Mouse (Mus musculus) brain, embryonic 14.5 days (tissue): ENCODE data around the gene Cpa2. TPM values are rescaled to one million over a fixed set of nuclear protein-coding genes. Genes with fewer than 3 reads are reported as not detected.

Experiments
- DNase-seq: peaks from one replicate; pipeline ENCODE4 v3.0.0-alpha.2; 2011; ENCODE audit warnings: low read depth
- CTCF ChIP-seq: fragments of 200-500 bp; IDR thresholded peaks from 2 replicates; pipeline ENCODE4 v1.5.1; 2012; ENCODE audit warnings: inconsistent platforms, mild to moderate bottlenecking, moderate library complexity, borderline replicate concordance; ENCODE audit not compliant: insufficient read depth, insufficient read length; ENCODE audit errors: extremely low read depth
- POLR2A ChIP-seq: fragments of 200-500 bp; IDR thresholded peaks from 2 replicates; pipeline ENCODE4 v1.6.1; 2012; ENCODE audit warnings: mild to moderate bottlenecking, inconsistent platforms, borderline replicate concordance; ENCODE audit not compliant: poor library complexity, insufficient read depth, insufficient read length, severe bottlenecking; ENCODE audit errors: extremely low read depth
- polyA plus RNA-seq: library from polyadenylated mRNA; depleted of rRNA; stranded (reverse); fragments of >200 nt; gene quantifications from 2 replicates; pipeline ENCODE4 v1.2.3, GENCODE M21; 2012; rRNA removed

Gene Cpa2
- polyA plus RNA-seq, 1 experiment, result 3.4 TPM

DNA sequence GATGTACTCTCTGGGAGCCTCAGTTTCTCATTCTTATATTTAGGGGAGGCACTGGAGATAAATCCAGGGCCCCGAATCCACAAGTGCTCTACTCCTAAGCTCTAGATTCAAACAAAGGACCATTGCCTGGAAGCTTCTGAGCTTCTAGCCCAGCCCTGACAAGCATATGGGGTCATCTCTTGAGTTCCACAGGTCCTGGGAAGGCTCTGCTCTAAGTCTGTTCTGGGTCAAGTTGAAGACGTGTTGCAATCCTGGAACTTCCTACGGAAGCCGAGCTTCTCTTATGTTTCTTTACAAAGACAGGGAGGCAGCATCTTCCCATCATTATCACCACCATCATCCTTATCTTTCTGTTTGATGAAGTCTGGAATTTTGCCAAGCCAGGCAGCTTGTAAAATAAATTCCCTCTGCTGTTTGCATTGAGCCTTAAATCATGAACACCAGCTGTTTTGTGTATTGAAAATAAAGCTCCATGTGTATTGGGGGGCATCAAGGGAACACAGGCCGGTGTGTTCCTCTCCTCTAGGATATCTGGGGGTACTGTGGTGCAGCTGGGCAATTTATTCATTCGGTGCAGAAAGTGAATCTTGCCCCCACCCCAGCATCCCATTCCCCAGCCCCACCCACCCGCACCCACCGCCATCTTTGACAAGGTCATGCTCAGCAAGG lies 55.0 kb downstream of the Cpa2 start:
- TF ChIP-seq CTCF, result no peak
- TF ChIP-seq POLR2A, result no peak
- DNase-seq, result peak; percentile 67

DNA sequence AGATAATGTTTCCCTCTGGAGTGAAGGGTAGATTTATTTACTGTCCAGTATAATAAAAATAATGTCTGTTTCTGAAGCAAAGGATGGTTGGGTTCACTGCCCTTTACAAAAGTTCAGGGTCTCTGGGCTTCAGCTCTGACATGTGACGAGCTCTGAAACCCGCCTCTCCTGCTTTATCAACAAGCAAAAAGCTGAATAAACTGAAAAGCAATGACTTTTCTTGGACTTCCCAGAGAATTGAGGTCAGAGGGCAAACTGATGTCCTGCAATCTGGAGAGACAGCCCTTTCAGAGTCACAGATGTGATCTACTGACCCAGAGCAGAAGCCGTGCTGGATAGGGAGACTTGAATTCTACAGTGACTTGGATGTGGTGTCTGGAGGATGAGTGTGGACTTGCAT lies 58.7 kb downstream of the Cpa2 start:
- DNase-seq, result no peak
- TF ChIP-seq POLR2A, result no peak
- TF ChIP-seq CTCF, result no peak

DNA sequence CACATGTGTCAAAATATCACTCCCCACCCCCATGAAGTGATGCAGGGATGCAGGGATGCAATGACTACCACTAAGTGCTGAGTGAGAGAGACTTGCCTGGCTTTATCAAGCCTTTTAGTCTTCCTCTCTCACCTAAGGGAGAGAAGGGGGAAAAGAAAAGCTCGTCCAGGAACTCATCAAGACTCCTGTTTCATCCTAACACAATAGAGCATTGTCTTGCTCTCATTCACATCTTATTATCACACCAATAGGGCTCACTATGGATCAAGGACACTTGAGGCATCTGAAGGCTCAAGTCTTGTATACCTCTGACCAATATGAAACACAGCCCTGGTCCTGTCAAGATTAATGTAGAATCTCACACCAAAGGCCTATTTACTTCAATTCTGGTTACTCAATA lies 59.6 kb downstream of the Cpa2 start:
- DNase-seq, result no peak
- no peak for TF ChIP-seq POLR2A
- TF ChIP-seq CTCF, result no peak

DNA sequence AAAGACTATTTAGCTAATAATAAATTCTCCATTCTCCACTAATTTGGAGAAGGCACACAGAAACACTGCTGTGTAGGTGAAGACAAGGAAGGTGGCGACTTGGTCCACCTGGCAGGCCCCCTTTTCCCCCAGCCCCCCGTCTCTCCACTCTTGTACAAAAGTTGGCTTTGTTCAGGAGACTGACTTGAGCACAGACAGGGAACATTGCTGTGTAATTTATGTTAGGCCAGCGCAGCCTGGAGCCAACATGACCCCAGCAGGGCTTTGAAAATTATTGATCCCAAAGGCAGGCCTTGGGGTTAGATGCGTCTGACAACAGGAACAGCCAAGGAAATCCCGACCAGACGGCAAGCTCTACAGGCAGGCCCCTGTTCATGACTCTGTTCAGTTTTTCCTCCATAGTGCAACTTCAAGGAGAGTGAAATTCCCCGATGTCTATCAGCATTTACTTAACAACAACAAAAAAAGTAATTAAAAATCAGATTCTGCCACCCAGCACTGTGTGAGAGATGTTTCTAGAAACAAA lies 63.0 kb downstream of the Cpa2 start:
- TF ChIP-seq POLR2A, result no peak
- no peak for TF ChIP-seq CTCF
- no peak for DNase-seq

DNA sequence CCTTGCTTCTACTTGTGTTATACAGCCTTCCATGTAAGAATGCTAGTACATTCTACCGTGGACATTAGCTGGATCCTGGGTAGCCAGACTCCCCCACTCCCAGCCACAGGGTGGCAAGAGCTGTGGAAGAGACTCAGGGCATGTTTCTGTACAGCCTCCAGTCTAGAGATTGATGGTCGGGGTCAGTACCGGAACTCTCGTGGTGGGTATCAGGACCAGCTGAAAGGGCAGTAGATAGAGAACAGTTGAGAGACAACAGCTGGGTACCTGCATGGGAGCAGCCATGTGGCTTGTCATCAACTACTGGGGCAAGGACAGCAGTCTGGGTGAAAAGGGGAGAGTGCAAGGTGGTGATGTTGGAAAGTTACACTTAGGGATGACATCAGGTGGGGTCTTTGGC lies 63.7 kb downstream of the Cpa2 start:
- TF ChIP-seq CTCF (no peak), POLR2A (no peak)
- DNase-seq, result no peak

DNA sequence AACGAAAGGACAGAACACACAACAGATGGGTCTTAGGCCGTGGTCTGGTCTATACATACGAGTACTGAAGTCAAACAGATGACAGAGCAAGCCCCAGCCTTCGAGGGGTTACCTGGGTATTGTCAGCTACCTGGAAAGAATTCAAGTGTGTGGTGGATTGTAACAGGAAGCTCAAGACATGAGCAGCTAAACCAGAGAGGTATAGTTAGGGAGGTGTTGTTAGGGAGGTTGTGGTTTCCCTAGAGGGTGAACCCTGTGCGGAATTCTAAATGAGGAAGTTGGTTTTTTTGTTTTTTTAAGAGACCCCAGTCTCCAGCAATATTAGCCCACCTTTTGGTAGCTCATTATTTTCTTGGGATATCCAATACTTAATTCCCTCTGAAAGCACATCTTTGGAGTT lies 64.3 kb downstream of the Cpa2 start:
- no peak for DNase-seq
- TF ChIP-seq CTCF (no peak), POLR2A (no peak)

DNA sequence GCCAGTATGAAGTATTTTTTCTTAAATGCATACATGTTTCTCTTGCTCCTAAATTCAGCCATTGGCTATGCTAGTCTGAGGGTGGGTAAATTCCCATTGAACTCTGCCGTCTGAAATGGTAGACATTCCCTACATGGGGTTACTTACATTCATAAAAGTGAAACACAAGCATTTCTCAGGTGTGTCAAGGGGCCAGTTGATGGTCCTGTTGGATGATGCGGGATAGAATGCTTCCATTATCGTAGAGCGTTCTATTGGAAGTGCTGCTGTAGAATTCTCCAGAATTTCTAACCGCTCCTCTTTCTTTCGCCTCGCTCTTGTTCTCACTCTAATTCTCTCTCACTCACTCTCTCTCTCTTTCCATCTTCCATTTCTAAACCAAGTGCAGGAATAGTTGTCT lies 69.3 kb downstream of the Cpa2 start, which contains the start of gene Cpa5:
Gene Cpa5, plus strand, starts transcription at position 301 of the 400 bp plus-strand sequence.
- no peak for TF ChIP-seq POLR2A
- TF ChIP-seq CTCF, result no peak
- DNase-seq, result no peak

DNA sequence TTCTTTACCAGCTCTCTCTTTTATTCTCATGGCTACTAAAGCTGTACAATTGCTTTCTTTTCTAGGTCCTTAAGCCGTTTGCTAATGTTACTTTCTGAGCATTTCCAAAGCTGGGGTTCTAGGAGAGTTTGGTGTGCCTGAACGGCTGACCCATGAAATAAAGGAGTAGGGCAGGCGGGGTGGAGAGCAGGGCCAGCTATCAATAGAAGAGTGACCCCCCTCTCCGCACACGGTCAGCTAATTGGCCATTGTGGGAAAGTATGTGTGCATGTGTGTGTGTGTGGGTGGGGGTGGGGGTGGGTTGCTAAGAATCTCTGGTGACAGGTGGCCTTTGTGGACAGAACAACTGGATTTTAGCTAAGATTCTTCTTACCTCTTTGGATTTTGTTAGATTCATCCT lies 69.8 kb downstream of the Cpa2 start:
- TF ChIP-seq CTCF, result no peak
- no peak for TF ChIP-seq POLR2A
- DNase-seq, result no peak

Other genes with a start within 250 kb of the Cpa2 start
- gene Ube2h, start 237.0 kb upstream of the Cpa2 start, polyA plus RNA-seq, result 61.3 and 77.8 TPM in 2 replicates
- 41.6 and 46.4 TPM in 2 replicates for gene Zc3hc1, start 150.6 kb upstream of the Cpa2 start, polyA plus RNA-seq
- gene Klhdc10, start 139.7 kb upstream of the Cpa2 start, polyA plus RNA-seq, result 121 and 127 TPM in 2 replicates
- 45.9 and 59.4 TPM in 2 replicates for gene Tmem209, start 31.8 kb upstream of the Cpa2 start, polyA plus RNA-seq
- gene Ssmem1, start 31.7 kb upstream of the Cpa2 start, polyA plus RNA-seq, result 0.09 and 0.10 TPM in 2 replicates
- 2.5 and 3.3 TPM in 2 replicates for gene Cpa4, start 26.8 kb downstream of the Cpa2 start, polyA plus RNA-seq
- 0.04 and 0.14 TPM in 2 replicates for gene Cpa5, start 69.4 kb downstream of the Cpa2 start, polyA plus RNA-seq
- gene Cpa1, start 97.6 kb downstream of the Cpa2 start, polyA plus RNA-seq, result 0.68 and 1.0 TPM in 2 replicates
- 16.1 and 19.5 TPM in 2 replicates for gene Cep41, start 152.2 kb downstream of the Cpa2 start, polyA plus RNA-seq
- 533 and 604 TPM in 2 replicates for gene Mest, start 182.0 kb downstream of the Cpa2 start, polyA plus RNA-seq